Mouse (Mus musculus) liver, embryonic 15.5 days (tissue): ENCODE measurements around the gene 1810013L24Rik. TPM values are rescaled to one million over a fixed set of nuclear protein-coding genes. Genes with fewer than 3 reads are reported as not detected.
"Not testable (repeated sequence)": the region's sequence is repeated elsewhere in the genome, so short reads cannot be mapped to it uniquely, and the experiment has no call there.

Experiments
- ATAC-seq: fragments of 200-750 bp; cut with Nextera tagmentation; 2 replicates; pipeline ENCODE4 v1.8.0; 2017; ENCODE audit warnings: moderate number of reproducible peaks, mild to moderate bottlenecking, moderate library complexity; ENCODE audit not compliant: insufficient read depth
- H3K27ac ChIP-seq: fragments of 300-500 bp; sonication (generic); replicated peaks from 2 replicates; pipeline ENCODE4 v1.5.1; 2015; ENCODE audit warnings: mild to moderate bottlenecking, inconsistent platforms
- H3K27me3 ChIP-seq: fragments of 300-500 bp; sonication (generic); 2 replicates; pipeline ENCODE4 v1.6.1; 2015; ENCODE audit warnings: mild to moderate bottlenecking, inconsistent platforms
- H3K36me3 ChIP-seq: fragments of 300-500 bp; sonication (generic); replicated peaks from 2 replicates; pipeline ENCODE4 v1.6.1; 2015; ENCODE audit warnings: moderate library complexity, mild to moderate bottlenecking, inconsistent platforms
- H3K4me1 ChIP-seq: fragments of 300-500 bp; sonication (generic); replicated peaks from 2 replicates; pipeline ENCODE4 v1.6.1; 2015; ENCODE audit warnings: inconsistent platforms
- H3K4me2 ChIP-seq: fragments of 300-500 bp; sonication (generic); 2 replicates; pipeline ENCODE4 v1.6.1; 2015; ENCODE audit warnings: moderate library complexity, mild to moderate bottlenecking, inconsistent platforms
- H3K4me3 ChIP-seq: fragments of 300-500 bp; sonication (generic); replicated peaks from 2 replicates; pipeline ENCODE4 v1.5.1; 2015; ENCODE audit warnings: mild to moderate bottlenecking, inconsistent platforms
- H3K9ac ChIP-seq: fragments of 300-500 bp; sonication (generic); 2 replicates; pipeline ENCODE4 v1.6.1; 2015; ENCODE audit warnings: moderate library complexity, mild to moderate bottlenecking, inconsistent platforms
- H3K9me3 ChIP-seq: fragments of 300-500 bp; sonication (generic); replicated peaks from 2 replicates; pipeline ENCODE4 v1.6.1; 2016; ENCODE audit warnings: inconsistent platforms
- WGBS: fragments of 180-500 bp; shearing (Covaris S2); methylation state at CpG from one replicate; pipeline ENCODE4 v1.1.7; 2015; ENCODE audit warnings: mixed read lengths; ENCODE audit not compliant: insufficient replicate concordance; 5-methylcytosine and 5-hydroxymethylcytosine counted together
- polyA plus RNA-seq: library from polyadenylated mRNA; unstranded; fragments of >200 nt; fragmentation: Nextera tagmentation; extraction: Ambion mirVana; gene quantifications from 2 replicates; pipeline ENCODE4 v1.2.1, GENCODE M21; 2015

1810013L24Rik gene
- polyA plus RNA-seq, 1 experiment from 2014 or later: 12.7 TPM

DNA sequence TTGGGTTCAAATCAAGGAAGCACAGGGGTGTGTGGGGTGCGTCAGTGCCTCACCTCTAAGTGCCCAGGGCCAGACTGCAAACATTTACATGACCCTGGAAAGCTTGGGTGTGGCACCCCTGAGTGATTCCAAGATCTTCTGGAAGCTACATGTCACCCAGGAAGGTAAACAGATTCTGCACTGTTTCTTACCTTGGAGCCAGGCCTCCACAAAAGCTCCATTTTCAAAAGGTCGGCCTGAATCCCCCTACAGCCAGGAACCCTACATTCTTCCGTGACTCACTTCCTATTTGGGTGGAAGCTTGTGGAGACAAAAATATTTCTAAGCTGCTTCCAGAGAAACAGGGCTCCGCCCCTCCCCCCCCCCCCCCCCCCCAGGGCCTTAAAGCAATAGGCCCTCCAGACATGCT is 34.3 kb downstream of the 1810013L24Rik start:
- Histone ChIP-seq H3K9me3 (no peaks in the 10 kb centered on the region), H3K9ac (no peak overlapping the region), H3K36me3 (peaks cover 34% of the 10 kb centered on the region), H3K27me3 (no peaks in the 10 kb centered on the region), H3K4me2 (no peak overlapping the region), H3K4me1 (peaks cover 11% of the 10 kb centered on the region), H3K4me3 (no peak overlapping the region), H3K27ac (no peak overlapping the region)
- 30% methylated on average over 4 of the region's 4 CpGs for WGBS
- no peak for ATAC-seq

DNA sequence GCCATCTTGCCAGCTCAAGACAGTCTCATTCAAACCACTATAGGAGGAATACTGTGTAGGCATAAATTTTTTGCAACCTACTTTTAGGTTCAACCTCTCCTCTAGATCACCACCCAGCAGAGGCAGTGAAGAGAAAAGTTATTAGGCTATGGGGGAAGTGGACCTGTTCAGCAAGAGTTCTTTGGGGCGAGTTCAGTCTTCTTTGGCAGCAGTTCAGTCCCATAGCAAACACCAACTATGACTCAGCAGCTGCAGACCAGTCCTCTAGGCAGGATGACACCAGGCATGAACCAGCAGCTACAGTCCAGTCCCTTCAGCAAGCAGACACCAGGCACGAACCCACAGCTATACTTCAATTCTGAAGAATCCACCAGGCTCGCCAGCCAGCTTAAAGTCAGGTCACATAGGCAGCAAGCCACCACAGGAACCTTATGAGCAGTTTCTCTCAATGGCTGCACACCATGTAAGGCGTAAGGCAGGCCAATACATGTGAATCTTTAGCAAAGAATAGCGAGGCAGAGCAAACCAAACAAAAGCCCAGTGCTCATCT is 37.6 kb downstream of the 1810013L24Rik start:
- H3K9ac ChIP-seq: no peak overlapping the region
- no peaks in the 10 kb centered on the region for H3K27me3 ChIP-seq
- no peak for ATAC-seq
- no peak overlapping the region for H3K4me3 ChIP-seq
- H3K9me3 ChIP-seq: no peaks in the 10 kb centered on the region
- H3K4me1 ChIP-seq: peaks cover 23% of the 10 kb centered on the region
- peaks cover 4% of the 10 kb centered on the region; the same call in 1 of the 2 replicates for H3K36me3 ChIP-seq
- WGBS: 75% methylated on average over 5 of the region's 5 CpGs
- H3K27ac ChIP-seq: no peak overlapping the region
- H3K4me2 ChIP-seq: no peak overlapping the region

DNA sequence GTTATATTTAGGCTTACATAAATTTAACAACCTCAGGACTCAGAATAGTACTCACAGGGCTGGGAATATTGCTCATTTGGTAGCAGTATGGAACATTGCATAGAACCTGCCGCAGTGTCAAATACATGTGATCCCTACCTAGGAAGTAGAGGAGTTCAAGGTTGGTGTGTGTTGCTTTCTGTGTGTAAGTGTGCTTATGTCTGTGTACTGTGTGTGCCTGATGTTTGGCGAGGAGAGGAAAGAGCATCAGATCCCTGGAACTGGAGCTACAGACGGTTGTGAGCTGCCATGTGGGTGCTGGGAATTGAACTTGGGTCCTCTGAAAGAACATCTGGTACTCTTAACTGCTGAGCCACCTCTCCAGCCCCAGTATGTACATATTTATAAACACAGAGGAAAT is 38.6 kb downstream of the 1810013L24Rik start:
- H3K27me3 ChIP-seq: no peaks in the 10 kb centered on the region
- ATAC-seq: no peak
- H3K4me3 ChIP-seq: no peak overlapping the region
- no peaks in the 10 kb centered on the region for H3K9me3 ChIP-seq
- H3K27ac ChIP-seq: no peak overlapping the region
- H3K4me2 ChIP-seq: no peak overlapping the region
- H3K9ac ChIP-seq: no peak overlapping the region
- H3K4me1 ChIP-seq: peaks cover 27% of the 10 kb centered on the region
- 76% methylated on average over 3 of the region's 3 CpGs for WGBS
- no peaks in the 10 kb centered on the region for H3K36me3 ChIP-seq

DNA sequence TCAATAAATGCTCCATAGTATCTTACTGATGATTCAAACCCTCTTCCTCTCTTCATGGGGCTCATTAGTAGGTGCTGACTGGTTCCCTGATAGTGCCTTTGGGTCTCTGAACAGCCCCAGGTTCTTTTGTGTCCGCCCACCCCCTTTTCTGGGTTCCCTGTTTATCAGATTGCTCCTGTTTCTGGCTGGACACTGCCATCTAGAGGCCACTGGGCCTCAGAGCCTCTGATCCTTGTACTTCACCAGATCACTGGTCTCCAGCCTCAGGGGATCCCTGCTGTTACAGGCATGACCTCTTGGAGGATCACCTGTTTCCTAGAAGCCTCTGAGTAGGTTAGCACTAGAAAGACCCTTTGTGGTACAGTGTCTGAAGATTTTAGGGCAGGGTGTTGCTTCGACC is 39.8 kb downstream of the 1810013L24Rik start:
- Histone ChIP-seq H3K4me1 (peaks cover 19% of the 10 kb centered on the region), H3K27me3 (no peaks in the 10 kb centered on the region), H3K4me2 (no peak overlapping the region), H3K9me3 (no peaks in the 10 kb centered on the region), H3K4me3 (no peak overlapping the region), H3K27ac (no peak overlapping the region), H3K9ac (no peak overlapping the region), H3K36me3 (no peaks in the 10 kb centered on the region)
- no peak for ATAC-seq
- 24% methylated on average over 2 of the region's 2 CpGs for WGBS

DNA sequence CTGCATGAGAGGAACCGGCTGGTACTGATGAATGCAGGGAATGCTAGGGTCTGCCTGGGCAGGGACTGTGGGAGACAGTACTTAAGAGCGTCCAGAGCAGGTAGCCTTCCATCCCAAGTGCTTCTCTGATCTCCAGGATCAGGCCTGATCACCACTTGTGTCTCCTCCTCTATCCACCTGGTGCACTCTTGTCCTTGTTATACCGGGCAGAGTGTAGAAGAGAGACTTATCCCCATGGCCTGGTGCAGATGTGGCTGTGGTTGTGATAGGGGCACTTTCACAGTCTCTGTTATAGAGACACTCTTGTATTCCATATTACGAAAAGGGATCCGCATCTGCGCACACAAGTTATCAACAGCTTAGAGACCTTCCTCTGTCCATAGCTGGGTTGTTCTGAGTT is 41.5 kb downstream of the 1810013L24Rik start:
- H3K36me3 ChIP-seq: no peaks in the 10 kb centered on the region
- no peak for ATAC-seq
- no peak overlapping the region for H3K9ac ChIP-seq
- no peak overlapping the region for H3K27ac ChIP-seq
- H3K4me3 ChIP-seq: no peak overlapping the region
- peaks cover 19% of the 10 kb centered on the region for H3K4me1 ChIP-seq
- H3K27me3 ChIP-seq: no peaks in the 10 kb centered on the region
- 77% methylated on average over 6 of the region's 6 CpGs for WGBS
- H3K9me3 ChIP-seq: no peaks in the 10 kb centered on the region
- H3K4me2 ChIP-seq: no peak overlapping the region

DNA sequence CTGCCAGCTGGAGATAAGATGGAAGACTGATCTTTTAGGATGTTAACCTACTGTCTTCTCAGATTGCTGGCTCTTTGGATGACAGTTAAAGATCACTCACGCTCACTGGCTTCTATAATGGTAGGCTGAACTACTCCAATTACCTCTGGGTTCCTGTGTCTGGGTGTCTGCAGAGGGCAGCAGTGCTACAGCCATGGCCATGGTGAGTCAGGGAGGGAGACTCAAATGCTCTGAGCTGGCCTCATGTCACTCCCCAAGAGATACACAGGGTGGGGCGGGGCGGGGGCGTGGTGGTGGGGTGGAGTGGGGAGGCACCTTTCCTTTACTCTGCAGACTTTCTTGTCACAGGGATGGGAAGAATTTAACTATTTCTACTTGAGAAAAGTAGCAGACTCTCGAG is 42.1 kb downstream of the 1810013L24Rik start:
- WGBS: 15% methylated on average over 5 of the region's 5 CpGs
- Histone ChIP-seq H3K36me3 (no peaks in the 10 kb centered on the region), H3K4me2 (peak overlapping the region; percentile 19; the same call in 1 of the 2 replicates), H3K4me3 (no peak overlapping the region), H3K9me3 (no peaks in the 10 kb centered on the region), H3K27me3 (no peaks in the 10 kb centered on the region), H3K9ac (no peak overlapping the region), H3K27ac (no peak overlapping the region), H3K4me1 (peaks cover 19% of the 10 kb centered on the region)
- ATAC-seq: peak; percentile 74

DNA sequence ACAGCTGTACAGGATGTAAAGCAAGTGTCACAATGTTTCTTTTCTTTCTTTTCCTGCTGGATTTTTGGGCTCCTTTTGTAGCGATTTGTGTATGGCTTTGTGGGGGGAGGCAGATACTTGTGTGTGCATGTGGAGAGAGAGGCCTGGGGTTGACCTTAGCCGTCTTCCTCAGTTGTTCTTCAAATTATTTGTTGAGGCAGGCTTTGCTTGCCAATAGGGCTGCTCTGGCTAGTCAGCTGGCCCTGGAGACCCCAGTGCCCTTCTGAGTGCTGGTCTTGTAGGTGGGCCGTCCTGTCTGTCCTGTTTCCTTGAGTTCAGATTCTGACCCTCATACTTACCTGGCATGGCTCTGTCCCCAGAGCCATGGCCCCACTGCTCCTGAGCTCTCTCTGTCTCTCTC is 42.6 kb downstream of the 1810013L24Rik start:
- no peaks in the 10 kb centered on the region for H3K36me3 ChIP-seq
- no peak for ATAC-seq
- 66% methylated on average over 3 of the region's 3 CpGs for WGBS
- no peaks in the 10 kb centered on the region for H3K27me3 ChIP-seq
- no peak overlapping the region for H3K4me3 ChIP-seq
- H3K4me1 ChIP-seq: peaks cover 19% of the 10 kb centered on the region
- no peaks in the 10 kb centered on the region for H3K9me3 ChIP-seq
- peak overlapping the region; percentile 19; the same call in 1 of the 2 replicates for H3K4me2 ChIP-seq
- H3K27ac ChIP-seq: no peak overlapping the region
- no peak overlapping the region for H3K9ac ChIP-seq

DNA sequence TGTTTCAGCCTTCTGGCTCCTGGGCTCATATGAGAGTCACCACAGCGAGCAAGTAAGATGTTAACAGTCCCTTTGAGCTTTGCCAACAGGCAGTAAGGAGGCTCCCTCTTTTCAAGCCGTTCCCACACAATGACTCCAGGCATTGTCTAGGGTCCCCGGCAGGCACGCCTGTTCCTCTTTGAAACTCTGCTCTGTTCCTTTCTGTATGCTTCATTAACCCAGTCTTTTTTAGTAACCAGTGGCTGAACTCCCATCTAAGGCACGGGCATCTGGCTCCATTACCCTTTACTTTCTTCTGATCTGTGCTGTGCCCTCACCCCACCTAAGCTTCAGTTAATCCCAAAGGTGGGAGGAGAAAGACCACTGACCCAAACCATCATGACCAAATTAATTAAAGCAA is 50.2 kb downstream of the 1810013L24Rik start:
- H3K9ac ChIP-seq: no peak overlapping the region
- H3K9me3 ChIP-seq: no peaks in the 10 kb centered on the region
- H3K4me3 ChIP-seq: no peak overlapping the region
- no peak overlapping the region for H3K27ac ChIP-seq
- no peaks in the 10 kb centered on the region for H3K27me3 ChIP-seq
- H3K4me1 ChIP-seq: 0 out of 2 replicates have a peak, but pooled peaks cover 4% of the 10 kb centered on the region
- no peak overlapping the region for H3K4me2 ChIP-seq
- H3K36me3 ChIP-seq: no peaks in the 10 kb centered on the region
- no peak for ATAC-seq
- 52% methylated on average over 5 of the region's 5 CpGs for whole genome bisulfite sequencing

DNA sequence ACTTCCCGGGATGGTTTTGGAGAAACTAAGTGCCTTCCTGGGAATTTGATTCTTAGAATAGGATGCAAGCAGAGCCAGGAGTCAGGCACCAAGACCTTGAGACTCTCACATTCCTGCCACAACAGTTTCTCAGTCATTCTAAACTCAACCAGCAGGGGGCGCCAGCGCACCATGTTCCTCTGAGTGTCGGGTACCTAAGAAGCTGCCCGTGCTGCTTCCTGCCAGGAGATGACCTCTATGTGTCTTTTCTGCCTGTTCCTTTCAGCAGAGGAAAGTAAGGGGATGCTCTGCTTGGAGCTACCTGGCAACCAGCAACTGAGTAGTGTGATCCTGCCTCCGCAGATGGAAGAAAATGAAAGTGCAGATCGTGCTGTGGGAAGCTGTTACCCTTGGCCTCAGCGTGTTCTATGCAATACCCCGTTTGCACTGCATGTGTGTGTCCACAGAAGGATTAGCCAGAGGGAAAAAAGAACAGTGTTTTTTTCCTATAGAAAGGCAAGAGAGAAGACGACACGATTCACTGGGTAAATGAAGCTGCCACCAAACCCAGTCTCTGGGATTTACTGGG is 53.9 kb downstream of the 1810013L24Rik start:
- ATAC-seq: no peak
- Histone ChIP-seq H3K4me3 (no peak overlapping the region; the same call in 1 of the 2 replicates), H3K9ac (no peak overlapping the region), H3K4me1 (0 out of 2 replicates have a peak, but pooled peaks cover 4% of the 10 kb centered on the region), H3K4me2 (peak overlapping the region; percentile 40; the same call in 1 of the 2 replicates), H3K27me3 (no peaks in the 10 kb centered on the region), H3K9me3 (no peaks in the 10 kb centered on the region), H3K36me3 (no peaks in the 10 kb centered on the region), H3K27ac (no peak overlapping the region)
- 41% methylated on average over 11 of the region's 11 CpGs for WGBS

DNA sequence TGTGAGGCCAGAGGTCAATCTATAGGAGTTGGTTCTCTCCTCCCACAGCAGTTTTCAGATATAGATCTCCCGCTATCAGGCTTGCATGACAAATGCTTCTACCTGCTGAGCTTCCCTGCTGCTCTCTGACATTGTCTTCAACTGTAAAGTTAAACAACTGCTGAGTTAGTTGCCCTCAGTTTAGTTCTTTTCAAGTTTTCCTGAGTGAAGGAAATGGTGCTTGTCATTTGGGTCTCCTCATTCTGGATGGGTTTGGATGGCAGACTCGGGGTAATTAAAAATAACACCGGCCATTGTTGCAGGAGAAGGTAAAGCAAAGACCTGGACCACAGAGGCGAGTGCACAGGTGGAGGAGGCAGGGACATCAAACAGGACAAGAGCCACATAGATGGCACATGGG is 64.3 kb downstream of the 1810013L24Rik start:
- WGBS: 38% methylated on average over 4 of the region's 4 CpGs
- not testable (repeated sequence) for H3K4me2 ChIP-seq, H3K27me3 ChIP-seq, H3K4me1 ChIP-seq, H3K4me3 ChIP-seq, H3K9ac ChIP-seq, H3K9me3 ChIP-seq, H3K36me3 ChIP-seq, H3K27ac ChIP-seq, ATAC-seq

DNA sequence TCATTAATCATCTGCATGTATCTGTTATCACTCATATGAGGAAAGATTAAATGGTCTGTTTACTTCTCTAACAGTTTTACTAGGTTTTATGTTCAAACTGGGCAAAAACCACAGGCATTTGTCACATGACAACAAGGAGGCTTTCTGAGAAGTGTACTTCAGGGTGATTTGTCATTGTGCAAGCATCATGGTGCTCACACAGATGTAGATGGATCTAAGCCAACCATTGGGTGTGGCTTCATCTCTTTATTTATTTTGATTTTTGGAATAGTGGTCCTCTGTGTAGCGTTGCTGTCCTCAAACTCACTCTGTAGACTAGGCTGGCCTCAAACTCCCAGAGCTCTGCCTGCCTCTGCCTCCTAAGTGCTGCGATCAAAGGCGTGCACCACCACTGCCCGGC is 65.4 kb downstream of the 1810013L24Rik start:
- ATAC-seq: no peak
- Histone ChIP-seq H3K4me2 (no peak overlapping the region), H3K9ac (no peak overlapping the region), H3K27me3 (no peaks in the 10 kb centered on the region), H3K36me3 (no peaks in the 10 kb centered on the region), H3K27ac (no peak overlapping the region), H3K9me3 (no peaks in the 10 kb centered on the region), H3K4me1 (no peaks in the 10 kb centered on the region), H3K4me3 (no peak overlapping the region)
- WGBS: 71% methylated on average over 4 of the region's 4 CpGs

DNA sequence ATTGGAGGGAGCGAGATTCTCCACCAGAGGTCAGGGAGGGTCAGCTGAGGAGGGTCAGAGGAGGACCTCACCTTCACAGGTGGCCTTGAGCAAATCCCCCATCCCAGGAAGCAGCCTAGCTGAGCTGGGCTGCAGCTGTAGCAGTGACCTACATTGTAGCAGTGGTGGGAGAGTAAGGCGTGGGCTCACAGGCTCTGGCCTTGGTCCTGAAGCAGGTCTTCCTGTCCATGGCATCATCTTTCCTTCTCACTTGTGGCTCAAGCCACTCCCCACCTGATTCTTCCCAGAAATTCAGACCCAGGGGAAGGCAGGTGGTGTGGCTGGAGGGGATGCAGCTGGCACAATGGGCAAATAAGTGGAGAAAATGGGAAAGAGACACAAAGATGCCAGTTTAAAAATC is 76.2 kb downstream of the 1810013L24Rik start:
- not testable (repeated sequence) for H3K4me3 ChIP-seq, H3K9ac ChIP-seq, H3K4me2 ChIP-seq, H3K36me3 ChIP-seq, ATAC-seq, H3K27ac ChIP-seq, H3K4me1 ChIP-seq, H3K9me3 ChIP-seq, H3K27me3 ChIP-seq
- WGBS: 13% methylated on average over 2 of the region's 2 CpGs
